Comparison of ENCODE assay signal across 39 mouse cellular contexts in genomic region chr12:31280318-31280717, GRCm38 (mm10). TPM values are rescaled to one million over a fixed set of nuclear protein-coding genes. Genes with fewer than 3 reads are reported as not detected.
DNase-seq lines count a peak whose midpoint lies in the region; ATAC-seq and TF ChIP-seq lines count a peak whose summit lies in the region.
"Had no signal": no experiment of that assay in that cellular context is flagged by ENCODE, and none has a peak within 500 bp of the region (broad histone marks: within the 10 kb centered on the region; RNA-seq: fewer than 3 reads in every experiment).

No protein-coding gene starts in this region.

- intact Hi-C loops in heart, postnatal 10 days (cut with DNase I), result no loop called here

- DNase-seq in adrenal gland, adult 2 months, result peak; percentile 18
- DNase-seq in adrenal gland, postnatal 10 days, result no peak
- DNase-seq in heart, postnatal 10 days, result no peak
- peak; percentile 7 for DNase-seq in liver, postnatal 0 days
- DNase-seq in MN1 (ENCODE audit: low spot score), result no peak
- DNase-seq: adrenal gland, postnatal 25 days; cerebellum, adult 18-20 months; cerebellum, postnatal 10 days; forebrain, postnatal 0 days; kidney, adult 8-10 months; kidney, postnatal 4 days; lung, postnatal 14 days; thymus, adult 2 months; thymus, postnatal 36 days had no signal

- no peak for TF ChIP-seq EP300 in liver, postnatal 0 days (IDR thresholded peaks at IDR 0.05; ENCODE audit: low read depth)

- no peak overlapping the region for H3K4me3 ChIP-seq in heart, embryonic 11.5 days (ENCODE audit: low read depth, low read length)
- H3K4me3 ChIP-seq in liver, postnatal 0 days (ENCODE audit: low read depth, low read length), result no peak overlapping the region
- H3K4me3 ChIP-seq in liver, embryonic 12.5 days, result no peak overlapping the region
- H3K4me3 ChIP-seq in heart, embryonic 16.5 days (ENCODE audit: low read length), result no peak overlapping the region
- H3K4me3 ChIP-seq: embryonic facial prominence, embryonic 13.5 days; hindbrain, embryonic 12.5 days; intestine, embryonic 15.5 days; limb, embryonic 13.5 days; midbrain, embryonic 12.5 days; neural tube, embryonic 13.5 days had no signal

- H3K9me3 ChIP-seq in heart, embryonic 11.5 days (replicated peaks; ENCODE audit: control insufficient read depth, low read length), result no peaks in the 10 kb centered on the region
- no peaks in the 10 kb centered on the region for H3K9me3 ChIP-seq in liver, postnatal 0 days (ENCODE audit: low read length)
- no peaks in the 10 kb centered on the region for H3K9me3 ChIP-seq in liver, embryonic 12.5 days (replicated peaks)
- H3K9me3 ChIP-seq in heart, embryonic 16.5 days (replicated peaks; ENCODE audit: control insufficient read depth, low read length), result no peaks in the 10 kb centered on the region
- H3K9me3 ChIP-seq: embryonic facial prominence, embryonic 13.5 days; hindbrain, embryonic 12.5 days; intestine, embryonic 15.5 days; limb, embryonic 13.5 days; midbrain, embryonic 12.5 days; neural tube, embryonic 13.5 days had no signal

- no peak for TF ChIP-seq CTCF in liver, postnatal 0 days (IDR thresholded peaks at IDR 0.05; ENCODE audit: low read depth)

- no peak overlapping the region for H3K4me2 ChIP-seq in heart, embryonic 11.5 days
- no peak overlapping the region for H3K4me2 ChIP-seq in liver, postnatal 0 days (ENCODE audit: low read depth, low read length)
- no peak overlapping the region for H3K4me2 ChIP-seq in liver, embryonic 12.5 days
- peak overlapping the region; percentile 33; the same call in 1 of the 2 replicates for H3K4me2 ChIP-seq in heart, embryonic 16.5 days (ENCODE audit: low read depth, low read length)
- H3K4me2 ChIP-seq: embryonic facial prominence, embryonic 13.5 days; hindbrain, embryonic 12.5 days; intestine, embryonic 15.5 days; limb, embryonic 13.5 days; liver, embryonic 11.5 days; midbrain, embryonic 12.5 days; neural tube, embryonic 13.5 days had no signal

- H3K27me3 ChIP-seq in heart, embryonic 11.5 days (ENCODE audit: control insufficient read depth, insufficient read depth, low read length), result no peaks in the 10 kb centered on the region
- H3K27me3 ChIP-seq in liver, postnatal 0 days (ENCODE audit: insufficient read depth, low read length), result no peaks in the 10 kb centered on the region
- no peaks in the 10 kb centered on the region for H3K27me3 ChIP-seq in liver, embryonic 12.5 days (replicated peaks)
- no peaks in the 10 kb centered on the region for H3K27me3 ChIP-seq in heart, embryonic 16.5 days (ENCODE audit: control insufficient read depth, insufficient read depth, low read length)
- H3K27me3 ChIP-seq: CH12.LX; embryonic facial prominence, embryonic 13.5 days; hindbrain, embryonic 12.5 days; intestine, embryonic 15.5 days; limb, embryonic 13.5 days; neural tube, embryonic 13.5 days had no signal

- no peak for ATAC-seq in heart, embryonic 11.5 days (replicated peaks; ENCODE audit: insufficient number of reproducible peaks, low FRiP score, low TSS enrichment)
- ATAC-seq in liver, postnatal 0 days, result no peak
- no peak for ATAC-seq in liver, embryonic 12.5 days
- no peak for ATAC-seq in heart, embryonic 16.5 days (replicated peaks; ENCODE audit: extremely low read depth, insufficient read depth, low FRiP score)
- ATAC-seq: forebrain, postnatal 0 days; hindbrain, postnatal 0 days; intestine, embryonic 15.5 days had no signal

- H3K9ac ChIP-seq in heart, embryonic 11.5 days (ENCODE audit: low read depth, low read length), result no peak overlapping the region
- H3K9ac ChIP-seq in liver, postnatal 0 days (replicated peaks), result no peak overlapping the region
- H3K9ac ChIP-seq in liver, embryonic 12.5 days, result no peak overlapping the region
- peak overlapping the region; percentile 25; the same call in 1 of the 2 replicates for H3K9ac ChIP-seq in heart, embryonic 16.5 days (ENCODE audit: low read length)
- H3K9ac ChIP-seq: embryonic facial prominence, embryonic 13.5 days; forebrain, postnatal 0 days; hindbrain, embryonic 12.5 days; intestine, embryonic 15.5 days; limb, embryonic 13.5 days; midbrain, embryonic 12.5 days; neural tube, embryonic 13.5 days had no signal

- peaks cover 21% of the 10 kb centered on the region; the same call in 1 of the 2 replicates for H3K4me1 ChIP-seq in heart, embryonic 11.5 days (ENCODE audit: control insufficient read depth, insufficient read depth, low read length)
- peaks cover 3% of the 10 kb centered on the region; the same call in 1 of the 2 replicates for H3K4me1 ChIP-seq in liver, postnatal 0 days (ENCODE audit: insufficient read depth)
- H3K4me1 ChIP-seq in liver, embryonic 12.5 days, result no peaks in the 10 kb centered on the region
- H3K4me1 ChIP-seq in heart, embryonic 16.5 days (ENCODE audit: control insufficient read depth, insufficient read depth, low read length), result peaks cover 32% of the 10 kb centered on the region
- H3K4me1 ChIP-seq: hindbrain, embryonic 12.5 days; neural tube, embryonic 13.5 days had no signal

- 49% methylated on average over 7 of the region's 7 CpGs for WGBS in heart, embryonic 11.5 days (ENCODE audit: insufficient replicate concordance)
- 75% methylated on average over 7 of the region's 7 CpGs for WGBS in liver, postnatal 0 days (ENCODE audit: insufficient replicate concordance)
- 69% methylated on average over 7 of the region's 7 CpGs for WGBS in liver, embryonic 12.5 days (ENCODE audit: insufficient replicate concordance)
- WGBS in heart, embryonic 16.5 days, result 40% methylated on average over 7 of the region's 7 CpGs

- peak overlapping the region; percentile 71 for H3K27ac ChIP-seq in heart, embryonic 11.5 days (ENCODE audit: low read depth, low read length)
- no peak overlapping the region for H3K27ac ChIP-seq in liver, postnatal 0 days (ENCODE audit: low read depth)
- H3K27ac ChIP-seq in liver, embryonic 12.5 days, result no peak overlapping the region
- peak overlapping the region; percentile 89 for H3K27ac ChIP-seq in heart, embryonic 16.5 days (ENCODE audit: low read length)
- H3K27ac ChIP-seq: embryonic facial prominence, embryonic 13.5 days; hindbrain, embryonic 12.5 days; hindbrain, postnatal 0 days; intestine, embryonic 15.5 days; kidney, postnatal 0 days; limb, embryonic 13.5 days; midbrain, embryonic 12.5 days; neural tube, embryonic 13.5 days had no signal

- peaks cover 45% of the 10 kb centered on the region for H3K36me3 ChIP-seq in heart, embryonic 11.5 days (ENCODE audit: control insufficient read depth, insufficient read depth, low read length)
- H3K36me3 ChIP-seq in liver, postnatal 0 days (replicated peaks; ENCODE audit: insufficient read depth, low read length), result no peaks in the 10 kb centered on the region
- no peaks in the 10 kb centered on the region for H3K36me3 ChIP-seq in liver, embryonic 12.5 days
- H3K36me3 ChIP-seq in heart, embryonic 16.5 days (ENCODE audit: control insufficient read depth, insufficient read depth), result peaks cover 64% of the 10 kb centered on the region
- H3K36me3 ChIP-seq: hindbrain, embryonic 12.5 days; midbrain, embryonic 12.5 days; neural tube, embryonic 13.5 days had no signal

RNA-seq across cellular contexts. Expression of gene Lamb1, which starts 15.3 kb away (rescaled TPM):
- 100 to 1,000 TPM; 129 to 147 TPM for total RNA-seq in adrenal gland, adult 2 months (2021)
- 33.2 and 35.8 TPM in 2 replicates for polyA plus RNA-seq in adrenal gland, adult 2 months (2012; rRNA removed)
- 100 to 1,000 TPM; 147 to 165 TPM for total RNA-seq in adrenal gland, postnatal 10 days (2021)
- 67.4 and 92.3 TPM in 2 replicates for polyA plus RNA-seq in heart, embryonic 11.5 days (2014; fragmentation: Nextera tagmentation; extraction: Ambion mirVana)
- total RNA-seq in heart, postnatal 10 days (2021), result 100 to 1,000 TPM; 250 to 255 TPM
- 3.1 and 3.3 TPM in 2 replicates for polyA plus RNA-seq in liver, postnatal 0 days (2015; fragmentation: Nextera tagmentation; extraction: Ambion mirVana)
- polyA plus RNA-seq in liver, embryonic 12.5 days (2016; fragmentation: Nextera tagmentation; extraction: Ambion mirVana), result 8.3 and 8.6 TPM in 2 replicates
- polyA plus RNA-seq in heart, embryonic 16.5 days (2015; fragmentation: Nextera tagmentation; extraction: Ambion mirVana), result 92.1 and 113 TPM in 2 replicates

RNA-seq across cellular contexts. Expression of gene Gm6993, which starts 39.7 kb away (rescaled TPM):
- not detected for total RNA-seq in adrenal gland, adult 2 months (2021)
- polyA plus RNA-seq in adrenal gland, adult 2 months (2012; rRNA removed), result not detected in 2 replicates
- total RNA-seq in adrenal gland, postnatal 10 days (2021), result not detected
- polyA plus RNA-seq in heart, embryonic 11.5 days (2014; fragmentation: Nextera tagmentation; extraction: Ambion mirVana), result not detected in 2 replicates
- not detected for total RNA-seq in heart, postnatal 10 days (2021)
- not detected in 2 replicates for polyA plus RNA-seq in liver, postnatal 0 days (2015; fragmentation: Nextera tagmentation; extraction: Ambion mirVana)
- not detected in 2 replicates for polyA plus RNA-seq in liver, embryonic 12.5 days (2016; fragmentation: Nextera tagmentation; extraction: Ambion mirVana)
- polyA plus RNA-seq in heart, embryonic 16.5 days (2015; fragmentation: Nextera tagmentation; extraction: Ambion mirVana), result not detected in 2 replicates
- total RNA-seq: adrenal gland, postnatal 25 days; CH12.LX; common myeloid progenitor, adult 5-6 weeks; ES-E14; forebrain, postnatal 0 days; gastrocnemius, adult 8-10 months; gastrocnemius, postnatal 4 days; hindbrain, postnatal 0 days; layer of hippocampus, adult 8-10 months; layer of hippocampus, postnatal 25 days; left cerebral cortex, adult 8-10 months; left cerebral cortex, postnatal 36 days; megakaryocyte, adult 5-6 weeks had no signal
- polyA plus RNA-seq: brain, embryonic 14.5 days; C2C12; embryonic facial prominence, embryonic 13.5 days; forebrain, embryonic 11.5 days; forebrain, postnatal 0 days; hindbrain, embryonic 12.5 days; hindbrain, postnatal 0 days; intestine, embryonic 15.5 days; kidney, postnatal 0 days; limb, embryonic 13.5 days; liver, embryonic 11.5 days; midbrain, embryonic 12.5 days; neural tube, embryonic 13.5 days; thymus, adult 2 months had no signal

Comparison
In these comparisons a context has a peak if more than half of its experiments do, and no peak if none do; other contexts are left out.
1. DNase-seq: peak in adrenal gland, adult 2 months (single experiment) and liver, postnatal 0 days (single experiment); none in adrenal gland, postnatal 10 days (single experiment), heart, postnatal 10 days (0 of 2) and MN1 (single experiment).
2. H3K27ac ChIP-seq: peak in heart, embryonic 11.5 days (single experiment) and heart, embryonic 16.5 days (single experiment); none in liver, postnatal 0 days (single experiment) and liver, embryonic 12.5 days (single experiment).